Mouse (Mus musculus) midbrain, embryonic 11.5 days (tissue): ENCODE measurements at regions not wholly inside any gene's neighbourhood (a gene's known extent, or its start where the extent isn't known, plus 50 kb on each side); places are given as distances from the start of the nearest gene placed in this dataset.

Experiments
- ATAC-seq: fragments of 200-750 bp; cut with Nextera tagmentation; 2 replicates; pipeline ENCODE4 v1.8.0; 2017; ENCODE audit warnings: moderate TSS enrichment, moderate library complexity; ENCODE audit not compliant: low FRiP score
- DNase-seq: peaks from one replicate; pipeline ENCODE4 v3.0.0; 2015; ENCODE audit warnings: low spot score; ENCODE audit errors: missing footprints
- H3K27ac ChIP-seq: fragments of 300-500 bp; sonication (generic); 2 replicates; pipeline ENCODE4 v1.5.1; 2014; ENCODE audit warnings: low read depth, low read length
- H3K27me3 ChIP-seq: fragments of 300-500 bp; sonication (generic); 2 replicates; pipeline ENCODE4 v1.6.1; 2014; ENCODE audit warnings: mild to moderate bottlenecking, low read length, moderate library complexity, mixed read lengths; ENCODE audit not compliant: control insufficient read depth, insufficient read depth
- H3K36me3 ChIP-seq: fragments of 300-500 bp; sonication (generic); 2 replicates; pipeline ENCODE4 v1.6.1; 2014; ENCODE audit warnings: mild to moderate bottlenecking, low read length, moderate library complexity, mixed read lengths; ENCODE audit not compliant: control insufficient read depth, insufficient read depth
- H3K4me1 ChIP-seq: fragments of 300-500 bp; sonication (generic); 2 replicates; pipeline ENCODE4 v1.6.1; 2014; ENCODE audit warnings: low read length; ENCODE audit not compliant: control insufficient read depth, insufficient read depth
- H3K4me2 ChIP-seq: fragments of 300-500 bp; sonication (generic); 2 replicates; pipeline ENCODE4 v1.6.1; 2014; ENCODE audit warnings: mild to moderate bottlenecking, moderate library complexity
- H3K4me3 ChIP-seq: fragments of 300-500 bp; sonication (generic); 2 replicates; pipeline ENCODE4 v1.5.1; 2014; ENCODE audit warnings: low read depth, low read length
- H3K9ac ChIP-seq: fragments of 300-500 bp; sonication (generic); 2 replicates; pipeline ENCODE4 v1.6.1; 2014; ENCODE audit warnings: low read length
- H3K9me3 ChIP-seq: fragments of 300-500 bp; sonication (generic); 2 replicates; pipeline ENCODE4 v1.6.1; 2016; ENCODE audit warnings: low read length; ENCODE audit not compliant: control insufficient read depth
- WGBS: fragments of 180-500 bp; shearing (Covaris S2); extraction: QIAGEN DNeasy Blood & Tissue Kit; methylation state at CpG from one replicate; pipeline ENCODE4 v1.1.7; 2014; 5-methylcytosine and 5-hydroxymethylcytosine counted together

DNA sequence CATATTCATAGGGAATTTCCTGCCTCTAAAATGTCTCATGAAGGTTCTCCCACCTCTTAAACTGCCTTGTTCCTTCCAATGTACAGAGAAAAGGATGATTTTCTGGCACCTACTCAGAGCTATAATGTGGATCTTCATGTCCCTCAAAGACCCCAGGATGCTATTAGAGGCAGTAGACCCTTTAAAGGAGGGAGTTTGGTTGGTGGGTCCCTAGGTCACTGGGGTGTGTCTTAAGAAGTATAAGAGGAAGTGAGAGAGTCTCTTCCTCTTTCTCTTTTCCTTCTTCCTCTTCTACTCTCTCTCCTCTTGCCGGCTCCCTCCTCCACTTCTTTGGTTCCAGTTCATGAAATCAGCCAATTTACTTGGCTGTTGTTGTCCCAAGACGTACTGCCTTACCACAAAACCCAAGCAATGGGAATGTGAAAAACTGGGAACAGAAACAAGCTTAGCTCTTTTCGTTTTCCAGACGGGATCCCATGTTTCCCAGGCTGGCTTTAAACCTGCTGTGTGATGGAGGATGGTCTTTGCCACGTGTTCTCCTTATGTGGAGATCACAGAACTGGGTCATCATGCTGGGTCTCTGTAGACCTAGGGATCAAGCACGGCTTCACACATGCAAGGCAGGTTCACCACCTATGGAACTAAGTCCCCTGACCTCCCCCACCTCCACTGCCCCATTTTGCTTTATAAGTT, 74.9 kb downstream of the Kctd12 start:
- Histone ChIP-seq H3K4me3 (no peak overlapping the region), H3K4me2 (no peak overlapping the region), H3K36me3 (no peaks in the 10 kb centered on the region), H3K27ac (no peak overlapping the region), H3K27me3 (no peaks in the 10 kb centered on the region), H3K4me1 (no peaks in the 10 kb centered on the region), H3K9me3 (no peaks in the 10 kb centered on the region), H3K9ac (no peak overlapping the region)
- DNase-seq, result no peak
- 86% methylated on average over 6 of the region's 6 CpGs for WGBS
- ATAC-seq, result no peak

DNA sequence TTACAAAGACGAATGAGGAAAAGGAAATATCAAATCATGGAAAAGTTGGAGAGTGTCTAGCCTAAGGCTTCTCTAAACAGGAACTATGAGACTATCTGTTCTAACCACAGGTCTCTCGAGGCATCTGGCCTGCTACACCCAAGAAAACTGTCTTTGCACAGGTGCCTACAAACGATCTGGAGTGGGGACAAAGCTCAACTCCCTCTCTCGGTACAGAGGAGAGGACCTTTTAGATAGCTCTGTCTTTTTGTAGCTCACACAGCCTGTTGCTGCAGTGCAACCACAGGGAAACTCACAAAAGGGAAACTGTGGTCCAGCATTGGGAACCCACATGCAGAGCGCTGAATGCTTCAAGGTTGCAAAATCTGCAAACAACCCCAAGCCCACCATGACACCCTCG, 75.6 kb downstream of the Kctd12 start:
- Histone ChIP-seq H3K9ac (no peak overlapping the region), H3K4me2 (no peak overlapping the region), H3K27me3 (no peaks in the 10 kb centered on the region), H3K27ac (no peak overlapping the region), H3K9me3 (no peaks in the 10 kb centered on the region), H3K36me3 (no peaks in the 10 kb centered on the region), H3K4me3 (no peak overlapping the region), H3K4me1 (no peaks in the 10 kb centered on the region)
- 86% methylated on average over 6 of the region's 6 CpGs for WGBS
- no peak for ATAC-seq
- DNase-seq, result no peak

DNA sequence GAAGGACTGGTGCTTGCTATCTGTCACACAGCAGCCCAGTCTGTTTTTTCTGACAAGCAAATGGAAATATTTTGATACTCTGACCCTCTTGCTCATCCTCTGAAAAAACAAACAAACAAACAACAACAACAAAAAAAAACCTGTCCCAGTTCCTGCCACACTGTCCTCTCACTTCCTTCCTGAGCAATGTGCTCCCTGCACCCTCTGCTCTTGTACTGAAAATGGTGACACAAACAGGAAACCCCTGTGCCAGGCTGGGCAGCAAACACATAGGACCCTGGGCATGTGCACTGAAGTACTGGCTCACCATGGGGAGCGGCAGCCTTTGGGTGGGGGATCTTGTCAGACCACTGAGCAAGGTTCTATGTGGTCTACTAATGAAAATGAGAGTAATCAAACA, 76.2 kb downstream of the Kctd12 start:
- no peak overlapping the region for H3K9ac ChIP-seq
- H3K27me3 ChIP-seq, result no peaks in the 10 kb centered on the region
- no peaks in the 10 kb centered on the region for H3K4me1 ChIP-seq
- H3K27ac ChIP-seq, result no peak overlapping the region
- 88% methylated on average over 1 of the region's 1 CpGs for whole genome bisulfite sequencing
- H3K4me2 ChIP-seq, result no peak overlapping the region
- H3K36me3 ChIP-seq, result no peaks in the 10 kb centered on the region
- no peak overlapping the region for H3K4me3 ChIP-seq
- ATAC-seq (no peak), DNase-seq (no peak)
- H3K9me3 ChIP-seq, result no peaks in the 10 kb centered on the region

DNA sequence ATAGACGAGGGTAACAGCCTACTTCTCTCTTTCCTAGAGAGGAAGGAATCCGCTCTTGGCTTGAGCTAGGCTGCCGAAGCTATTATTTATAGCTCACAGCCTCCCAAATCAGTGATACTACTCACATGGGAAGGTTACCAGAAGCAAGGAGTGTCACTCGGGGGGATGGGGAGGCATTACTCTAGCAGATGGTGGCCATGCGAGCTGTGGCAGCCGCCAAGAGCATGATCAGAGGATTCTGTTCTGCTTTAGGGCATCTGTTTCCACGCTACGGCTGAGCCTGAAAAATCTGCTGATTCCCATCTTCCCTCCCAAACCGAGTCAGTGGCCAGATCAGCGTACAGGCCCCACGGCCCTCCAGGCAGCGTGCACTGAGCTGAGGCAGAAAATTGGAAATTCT, 79.5 kb downstream of the Kctd12 start:
- Histone ChIP-seq H3K4me3 (no peak overlapping the region), H3K9ac (no peak overlapping the region), H3K4me1 (no peaks in the 10 kb centered on the region), H3K27ac (no peak overlapping the region), H3K36me3 (no peaks in the 10 kb centered on the region), H3K9me3 (no peaks in the 10 kb centered on the region), H3K27me3 (no peaks in the 10 kb centered on the region), H3K4me2 (no peak overlapping the region)
- 70% methylated on average over 12 of the region's 12 CpGs for WGBS
- DNase-seq (no peak), ATAC-seq (no peak)

DNA sequence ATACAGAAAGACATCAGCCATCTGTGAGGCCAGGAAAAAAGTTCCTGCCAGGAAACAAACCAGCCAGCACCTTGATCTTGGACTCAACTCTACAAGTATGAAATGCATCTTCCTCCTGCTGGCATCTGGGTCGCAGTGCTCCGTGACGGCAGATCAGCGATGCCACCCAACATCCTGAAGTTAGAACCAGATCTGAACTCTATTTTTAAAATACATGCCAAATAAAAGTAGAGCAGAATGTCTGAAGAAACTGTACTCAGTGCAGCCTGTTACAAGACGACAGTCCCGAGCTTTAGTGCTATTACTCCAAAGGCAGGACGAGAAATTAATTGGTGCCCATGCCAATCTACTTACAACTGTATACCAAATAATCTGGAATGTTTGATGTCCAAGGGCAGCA, 80.2 kb downstream of the Kctd12 start:
- Histone ChIP-seq H3K9ac (no peak overlapping the region), H3K4me2 (no peak overlapping the region), H3K9me3 (no peaks in the 10 kb centered on the region), H3K4me1 (no peaks in the 10 kb centered on the region), H3K36me3 (no peaks in the 10 kb centered on the region), H3K27me3 (no peaks in the 10 kb centered on the region), H3K4me3 (no peak overlapping the region), H3K27ac (no peak overlapping the region)
- DNase-seq (no peak), ATAC-seq (no peak)
- 95% methylated on average over 7 of the region's 7 CpGs for WGBS

DNA sequence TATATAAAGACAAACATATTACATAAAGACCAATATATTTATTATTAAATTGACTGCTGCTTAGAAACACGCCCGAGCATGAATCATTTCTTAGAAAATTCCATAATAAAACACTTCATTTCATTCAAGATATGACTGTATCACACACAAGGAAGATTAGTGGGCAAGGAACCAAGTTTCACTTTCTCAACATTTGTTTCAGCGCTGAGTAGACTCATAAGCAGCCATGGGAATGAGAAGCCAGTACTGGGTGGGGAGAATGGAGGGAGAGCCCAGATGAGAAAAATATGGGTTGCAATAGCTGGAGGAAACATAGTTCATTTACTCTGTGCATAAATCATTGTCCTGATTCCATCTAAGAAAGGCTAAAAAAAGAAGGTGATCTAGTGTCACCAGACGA, 84.0 kb downstream of the Kctd12 start:
- H3K9ac ChIP-seq, result no peak overlapping the region
- H3K4me2 ChIP-seq, result no peak overlapping the region
- H3K27me3 ChIP-seq, result no peaks in the 10 kb centered on the region
- no peaks in the 10 kb centered on the region for H3K36me3 ChIP-seq
- no peak for DNase-seq
- no peak overlapping the region for H3K4me3 ChIP-seq
- no peaks in the 10 kb centered on the region for H3K4me1 ChIP-seq
- H3K27ac ChIP-seq, result no peak overlapping the region
- 93% methylated on average over 4 of the region's 4 CpGs for WGBS
- H3K9me3 ChIP-seq, result no peaks in the 10 kb centered on the region
- no peak for ATAC-seq

DNA sequence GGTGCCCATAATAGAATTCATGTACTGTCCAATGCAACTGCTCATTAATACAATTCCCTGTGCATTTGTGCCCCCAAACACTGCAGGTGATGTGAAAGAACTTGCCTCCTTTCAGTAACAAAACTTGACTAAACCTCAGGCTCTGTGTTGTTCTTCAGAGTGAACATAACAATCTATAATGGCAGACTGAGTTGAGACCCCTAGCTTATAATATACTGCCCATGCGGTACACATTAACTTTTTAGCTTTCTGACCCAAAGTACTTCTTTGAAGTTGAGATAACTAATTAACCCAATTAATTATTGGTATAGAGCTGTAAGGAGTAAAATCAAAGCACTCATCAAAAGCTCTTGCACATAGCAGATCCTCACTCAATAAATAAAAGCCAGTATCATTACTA, 85.4 kb downstream of the Kctd12 start:
- 87% methylated on average over 1 of the region's 1 CpGs for WGBS
- no peak for ATAC-seq

DNA sequence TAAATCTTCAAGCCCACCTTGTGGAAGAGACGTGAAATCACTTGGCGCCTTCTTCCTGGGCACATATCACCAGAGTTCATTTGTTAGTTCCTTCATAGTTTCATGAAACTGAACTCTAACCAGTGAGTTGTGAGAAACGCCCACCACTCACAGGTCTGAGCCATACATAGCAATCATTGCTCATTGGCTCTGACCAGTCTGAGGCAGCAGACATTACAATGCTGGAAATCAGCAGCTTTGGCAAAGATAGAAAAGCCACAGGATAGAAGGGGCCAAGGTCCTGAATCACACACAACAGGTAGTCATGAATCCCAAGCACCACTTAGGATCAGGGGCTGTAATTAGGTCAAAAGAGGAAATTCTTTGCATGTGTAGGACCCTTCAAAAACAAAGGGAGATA, 85.9 kb downstream of the Kctd12 start:
- no peak overlapping the region for H3K4me2 ChIP-seq
- no peaks in the 10 kb centered on the region for H3K4me1 ChIP-seq
- H3K9ac ChIP-seq, result no peak overlapping the region
- no peak overlapping the region for H3K4me3 ChIP-seq
- H3K36me3 ChIP-seq, result no peaks in the 10 kb centered on the region
- ATAC-seq (no peak), DNase-seq (no peak)
- H3K9me3 ChIP-seq, result no peaks in the 10 kb centered on the region
- H3K27me3 ChIP-seq, result no peaks in the 10 kb centered on the region
- 81% methylated on average over 3 of the region's 3 CpGs for WGBS
- H3K27ac ChIP-seq, result no peak overlapping the region

More for the DNA sequence above, 85.4 kb downstream of the Kctd12 start:
- Histone ChIP-seq H3K4me2 (no peak overlapping the region), H3K36me3 (no peaks in the 10 kb centered on the region), H3K27me3 (no peaks in the 10 kb centered on the region), H3K9me3 (no peaks in the 10 kb centered on the region), H3K4me3 (no peak overlapping the region), H3K4me1 (no peaks in the 10 kb centered on the region), H3K27ac (no peak overlapping the region), H3K9ac (no peak overlapping the region)
- DNase-seq, result no peak

DNA sequence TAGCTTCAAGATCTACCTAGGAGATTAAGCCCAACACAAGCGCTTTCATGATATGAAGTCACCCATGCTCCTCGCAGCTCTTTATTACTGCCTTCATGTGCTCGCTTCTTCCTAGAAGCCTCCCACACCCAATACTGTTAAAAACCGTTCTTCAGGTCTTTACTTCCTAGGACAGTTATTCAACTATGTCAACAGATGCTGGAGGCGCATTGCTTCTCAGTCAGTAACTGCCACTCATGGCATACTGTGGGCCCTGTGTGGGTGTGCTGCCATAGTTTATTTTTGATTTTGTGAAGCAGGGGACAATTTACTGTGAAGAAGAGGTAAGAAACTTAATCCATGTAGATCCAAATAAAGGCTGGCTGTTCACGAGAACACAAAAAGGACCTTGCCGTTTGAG, 89.2 kb downstream of the Kctd12 start:
- no peaks in the 10 kb centered on the region for H3K9me3 ChIP-seq
- no peak overlapping the region for H3K27ac ChIP-seq
- H3K9ac ChIP-seq, result no peak overlapping the region
- H3K4me3 ChIP-seq, result no peak overlapping the region
- 94% methylated on average over 7 of the region's 7 CpGs for WGBS
- no peaks in the 10 kb centered on the region for H3K27me3 ChIP-seq
- no peak for ATAC-seq
- DNase-seq, result no peak
- no peaks in the 10 kb centered on the region for H3K4me1 ChIP-seq
- no peak overlapping the region for H3K4me2 ChIP-seq
- H3K36me3 ChIP-seq, result no peaks in the 10 kb centered on the region
